Mouse (Mus musculus): ENCODE measurements around the gene 9930104L06Rik.

Gene 9930104L06Rik

GRCm38 (mm10) chr4:124960940-124961339 is 24.1 kb downstream of the 9930104L06Rik start:
- DNase-seq (ENCODE audit: low spot score in 2 of 2) = no peak

DNA sequence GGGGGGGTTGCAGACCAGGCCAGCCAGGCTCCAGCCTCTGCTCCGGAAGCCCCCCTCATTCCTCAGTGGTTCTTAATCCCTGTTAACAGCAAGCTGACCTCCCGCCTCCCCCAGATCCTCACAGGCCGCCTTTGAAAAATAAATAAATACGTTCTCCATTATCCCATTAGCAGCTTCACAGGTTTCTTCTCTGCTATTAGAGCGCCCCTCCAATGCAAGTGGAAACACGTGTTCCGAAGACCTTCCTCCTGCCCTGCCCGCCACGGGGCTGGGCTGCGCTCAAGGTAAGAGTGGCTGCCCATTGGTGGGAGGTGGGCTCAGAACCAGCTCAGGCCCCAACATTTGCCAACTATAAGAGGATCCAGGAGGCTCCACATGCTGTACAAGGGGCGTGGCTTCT is 25.7 kb downstream of the 9930104L06Rik start:
- DNase-seq (ENCODE audit: low spot score in 2 of 2) = no peak

GRCm38 (mm10) chr4:124964912-124965599 is 28.2 kb downstream of the 9930104L06Rik start:
- DNase-seq (ENCODE audit: low spot score in 2 of 2) = no peak

DNA sequence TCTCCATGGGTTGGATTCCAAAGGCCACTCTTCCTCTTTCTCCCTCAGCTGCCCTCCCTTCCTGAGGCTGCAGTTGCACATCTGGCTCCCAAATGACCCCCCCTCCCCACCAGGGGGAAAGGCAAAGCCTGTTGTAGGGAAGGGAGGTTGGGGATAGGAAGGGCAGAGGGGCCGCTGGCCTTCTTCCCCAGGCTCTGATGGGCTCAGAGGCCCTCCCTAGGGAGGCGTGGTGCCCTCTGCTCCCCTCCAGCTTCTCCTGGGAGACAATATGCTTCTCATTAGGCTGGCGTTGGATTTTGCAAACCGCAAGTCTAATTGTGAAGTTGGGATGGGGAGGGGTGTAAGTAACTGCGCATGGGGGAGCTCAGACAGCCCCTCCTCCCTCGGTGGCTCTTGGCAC is 31.9 kb downstream of the 9930104L06Rik start:
- no peak for DNase-seq (ENCODE audit: low spot score in 2 of 2)

DNA sequence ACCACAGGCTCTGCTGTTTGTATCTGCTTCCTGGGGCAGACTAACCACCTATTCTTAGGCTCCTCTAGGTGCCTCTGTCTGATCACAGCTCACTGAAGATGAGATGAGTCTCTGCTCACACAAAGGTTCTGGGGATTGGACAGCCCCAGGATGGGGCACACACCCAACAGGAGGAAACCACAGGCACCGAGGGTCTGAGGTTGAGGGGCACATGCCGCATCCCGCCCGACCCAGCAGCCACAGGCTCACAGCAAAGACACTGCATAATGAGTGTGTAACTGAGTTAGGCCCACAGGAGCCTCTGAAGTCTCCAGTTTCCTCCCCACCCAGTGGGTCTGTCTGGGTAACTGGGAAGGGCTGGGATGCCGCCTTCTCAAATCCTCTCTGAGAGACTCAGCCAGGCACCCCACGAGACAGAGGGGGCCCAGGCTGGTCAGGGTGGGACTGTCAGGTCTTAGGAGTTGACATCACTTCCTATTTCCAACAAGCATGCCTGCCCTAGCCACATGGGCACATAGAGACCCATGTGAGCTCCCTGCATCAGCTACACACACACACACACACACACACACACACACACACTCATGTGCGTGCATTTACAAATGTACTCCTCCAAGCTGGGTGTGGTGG is 32.5 kb downstream of the 9930104L06Rik start:
- no peak for DNase-seq (ENCODE audit: low spot score in 2 of 2)

GRCm38 (mm10) chr4:124970194-124970593 is 33.3 kb downstream of the 9930104L06Rik start:
- no peak for DNase-seq (ENCODE audit: low spot score in 2 of 2)

GRCm38 (mm10) chr4:124970677-124971076 is 33.8 kb downstream of the 9930104L06Rik start:
- DNase-seq (ENCODE audit: low spot score in 2 of 2) = no peak

DNA sequence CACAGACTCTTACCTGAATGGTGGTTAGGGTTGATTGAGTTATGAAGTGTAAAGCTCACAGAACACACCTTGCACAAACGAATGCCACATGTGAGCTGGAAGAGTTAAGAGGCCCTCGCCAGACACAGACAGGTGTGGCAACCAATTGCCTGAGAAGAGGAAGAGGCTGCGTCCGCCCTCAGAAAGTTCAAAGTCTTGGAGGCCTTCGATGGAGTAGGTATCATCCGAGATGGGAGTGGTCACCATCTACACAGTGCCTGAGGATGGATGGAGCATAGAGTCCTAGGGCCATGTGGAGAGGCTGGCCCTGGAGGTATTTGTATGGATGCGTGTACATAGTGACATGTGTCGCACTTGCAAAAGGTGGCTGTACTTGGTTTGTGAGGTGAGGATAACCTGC is 34.2 kb downstream of the 9930104L06Rik start:
- DNase-seq (ENCODE audit: low spot score in 2 of 2) = no peak

DNA sequence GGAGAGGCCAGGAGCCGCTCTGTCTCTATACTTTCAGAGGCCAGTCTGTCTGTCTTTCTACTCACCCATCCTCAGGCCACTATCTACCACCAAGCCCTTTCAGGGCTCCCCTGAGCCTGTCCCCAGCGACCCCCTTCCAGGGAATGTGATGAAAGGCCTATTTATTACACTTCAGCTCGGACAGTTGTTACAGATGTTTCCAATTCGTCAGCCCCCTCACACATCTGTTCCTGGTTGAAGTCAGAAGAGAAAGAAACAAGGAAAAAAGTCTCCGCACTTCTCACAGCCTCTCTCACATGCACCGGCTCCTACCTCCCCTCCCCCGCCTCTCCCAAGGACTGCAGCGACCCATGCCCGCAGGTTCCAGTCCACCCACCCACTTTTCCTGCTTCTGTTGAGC is 35.5 kb downstream of the 9930104L06Rik start:
- DNase-seq (ENCODE audit: low spot score in 2 of 2) = no peak

GRCm38 (mm10) chr4:124973296-124973695 is 36.4 kb downstream of the 9930104L06Rik start:
- no peak for DNase-seq (ENCODE audit: low spot score in 2 of 2)

DNA sequence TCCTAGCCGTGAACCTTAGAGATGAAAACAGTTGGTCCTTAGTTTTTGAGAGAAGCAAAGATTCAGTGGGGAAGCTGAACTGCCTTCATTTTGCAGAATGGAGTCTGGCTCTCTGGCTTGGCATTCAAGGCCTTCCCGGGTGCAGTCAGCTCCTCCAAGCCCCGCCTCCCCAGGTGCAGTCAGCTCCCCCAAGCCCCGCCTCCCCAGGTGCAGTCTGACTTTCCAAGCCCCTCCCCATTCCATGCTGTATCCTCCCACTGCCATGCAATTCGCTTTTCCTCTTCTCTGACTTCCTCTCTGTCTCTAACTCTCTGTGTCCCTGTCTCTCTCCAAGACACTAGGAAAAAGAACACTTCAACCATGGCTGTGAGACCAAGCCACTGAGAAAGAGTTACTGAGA is 41.4 kb downstream of the 9930104L06Rik start:
- DNase-seq (ENCODE audit: low spot score in 2 of 2) = no peak

DNA sequence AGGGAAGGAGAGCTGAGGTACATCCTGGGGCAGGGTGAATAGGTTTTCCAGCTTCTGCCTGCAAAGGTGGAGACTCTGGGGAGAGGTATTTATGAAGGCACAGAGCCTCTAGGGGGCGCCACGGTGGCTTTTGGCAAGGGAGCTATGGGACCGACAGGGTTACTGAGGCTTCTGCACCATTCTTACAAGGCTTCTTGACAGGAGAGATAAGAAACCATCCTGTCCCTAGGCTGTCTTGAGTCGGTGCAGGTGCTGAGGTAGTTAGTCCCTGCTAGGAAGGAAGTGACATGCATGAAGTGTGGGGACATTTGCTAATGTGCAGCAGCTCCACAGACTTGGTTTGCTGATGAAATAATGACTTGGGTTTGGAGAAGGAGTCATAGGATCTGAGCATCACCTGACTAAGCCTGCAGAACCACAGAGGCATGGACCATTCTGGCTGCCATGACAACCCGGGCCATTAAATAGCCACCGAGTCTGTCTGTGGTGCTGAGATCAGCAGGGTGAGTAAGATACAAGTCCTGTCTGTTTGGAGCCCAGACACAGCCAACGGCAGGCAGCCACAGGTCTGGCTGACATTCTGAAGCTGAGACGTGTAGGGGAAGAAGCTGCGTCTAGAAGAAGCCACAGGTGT is 47.2 kb downstream of the 9930104L06Rik start:
- DNase-seq (ENCODE audit: low spot score in 2 of 2) = no peak

DNA sequence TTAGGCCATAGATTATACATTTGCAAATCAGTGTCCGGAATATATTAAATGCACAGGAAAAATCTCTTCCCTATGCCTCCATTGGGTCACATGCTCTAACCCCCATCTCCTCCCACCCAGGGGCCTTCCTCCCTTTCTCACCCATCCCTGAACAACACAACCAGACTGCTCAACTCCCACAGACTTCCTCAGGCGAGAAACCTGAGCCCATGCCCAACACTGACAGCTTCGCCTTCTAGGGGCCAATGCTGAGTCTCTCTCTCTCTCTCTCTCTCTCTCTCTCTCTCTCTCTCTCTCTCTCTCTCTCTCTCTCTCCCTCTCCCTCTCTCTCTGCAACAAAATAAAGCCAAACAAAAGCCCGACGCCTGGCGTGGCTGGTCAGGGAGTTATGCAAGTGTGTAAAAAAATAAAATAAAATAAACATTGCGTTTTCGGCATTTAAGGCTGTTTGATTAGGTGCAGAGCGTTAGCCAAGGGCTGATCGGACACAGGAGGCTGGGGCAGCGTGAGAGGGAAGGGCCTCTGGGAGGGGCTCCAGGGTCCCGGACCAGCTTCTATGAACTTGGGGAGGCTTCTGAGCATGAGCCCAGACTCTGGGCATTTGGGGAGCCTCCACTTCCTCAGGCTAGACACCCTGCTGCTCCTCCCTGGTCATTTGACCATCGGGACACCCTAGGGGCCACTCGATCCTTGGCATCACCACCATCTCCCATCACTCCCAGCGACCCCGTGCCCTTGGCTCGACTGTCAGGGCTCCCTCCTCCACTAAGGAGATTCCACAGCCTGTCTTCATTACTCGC is 48.2 kb downstream of the 9930104L06Rik start:
- no peak for DNase-seq (ENCODE audit: low spot score in 2 of 2)

DNA sequence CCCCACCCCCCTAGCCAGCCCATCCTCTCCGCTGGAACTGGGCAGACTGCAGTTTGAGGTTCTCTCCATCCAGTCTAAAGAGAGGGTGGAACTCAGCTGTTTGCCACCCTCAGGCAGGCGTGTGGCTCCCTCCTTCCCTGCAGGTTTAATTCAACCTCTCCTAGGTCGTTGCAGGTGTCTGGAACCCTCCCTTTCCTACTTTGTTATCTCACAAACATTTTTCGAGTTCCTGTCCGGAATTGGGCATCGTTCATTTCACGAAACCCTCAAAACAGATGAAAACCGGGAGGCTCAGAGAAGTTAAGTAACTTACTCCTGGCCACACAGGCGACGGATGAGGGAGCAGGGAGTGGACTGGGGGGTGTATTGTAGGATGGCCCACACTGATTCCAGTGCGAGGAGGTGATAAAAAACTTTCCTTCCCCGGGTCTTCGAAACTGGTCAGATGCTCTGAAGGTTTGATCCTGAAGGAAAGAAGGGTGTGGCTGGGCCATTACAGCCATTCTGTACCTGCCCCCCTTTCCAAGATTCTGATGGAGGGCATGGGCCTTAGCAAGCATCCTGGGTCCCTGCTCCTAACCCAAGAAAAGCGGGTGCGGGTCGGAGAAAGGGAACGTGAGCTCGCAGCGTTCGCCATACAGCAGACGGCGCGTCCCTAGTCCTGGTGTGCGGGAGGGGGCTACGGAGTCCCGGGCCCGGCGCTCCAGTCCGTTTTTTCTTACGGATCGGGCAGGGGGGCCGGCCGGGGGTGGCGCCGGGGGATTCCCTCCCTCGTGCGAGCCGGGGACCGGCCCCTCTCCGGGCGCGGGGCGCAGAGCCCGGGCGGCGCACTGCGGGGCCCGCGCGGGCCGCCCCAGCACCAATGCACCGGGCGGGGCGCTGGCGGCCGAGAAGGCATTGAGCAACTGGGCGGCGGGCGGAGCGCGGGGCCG is 49.1 kb downstream of the 9930104L06Rik start, which contains the start of gene Rspo1:
TSS of gene Rspo1 (plus strand) at position 760 of the 932 bp plus-strand sequence.
- DNase-seq (ENCODE audit: low spot score in 2 of 2) = no peak

DNA sequence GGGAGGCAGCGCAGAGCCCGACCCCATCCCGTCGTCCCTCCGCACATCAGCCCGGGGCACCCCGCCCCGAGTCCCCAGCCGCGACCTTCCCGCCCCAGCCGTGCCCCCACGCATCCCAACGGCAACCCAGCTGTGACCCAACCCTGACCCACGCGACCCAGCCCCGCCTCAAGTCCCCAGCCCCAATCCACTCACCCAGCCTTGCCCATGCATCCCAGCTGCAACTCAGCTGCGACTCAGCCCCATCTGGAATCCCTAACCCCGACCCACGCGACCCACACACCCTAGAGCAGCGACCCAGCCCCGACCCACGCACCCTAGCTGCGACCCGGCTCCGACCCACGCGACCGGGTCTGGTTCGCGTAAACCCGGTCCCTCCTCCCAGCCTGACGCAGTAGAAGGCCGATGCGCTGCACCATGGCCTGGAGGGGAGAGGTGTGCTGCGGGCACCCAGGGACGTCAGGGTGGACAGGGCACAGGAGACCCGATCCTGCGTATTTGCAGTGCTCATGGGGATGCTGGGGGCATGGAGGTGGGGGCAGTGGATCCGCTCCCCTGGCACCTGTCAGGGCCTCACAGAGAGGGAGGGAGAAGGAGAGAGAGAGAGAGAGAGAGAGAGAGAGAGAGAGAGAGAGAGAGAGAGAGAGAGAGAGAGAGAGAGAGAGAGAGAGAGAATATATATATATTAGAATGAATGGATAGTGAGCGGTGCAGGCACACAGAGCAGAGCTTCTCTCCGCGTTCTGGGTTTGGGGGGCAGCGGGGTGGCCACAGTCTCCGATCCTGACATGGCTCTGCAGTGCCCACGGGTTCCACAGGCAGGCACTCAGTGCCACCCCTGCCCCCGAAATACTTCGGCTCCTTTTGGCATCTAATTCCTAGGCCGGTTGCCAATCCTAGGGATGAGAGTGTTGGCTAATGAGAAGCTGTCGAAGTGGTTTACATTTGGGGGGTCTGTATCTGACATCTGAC is 50.2 kb downstream of the 9930104L06Rik start:
- no peak for DNase-seq (ENCODE audit: low spot score in 2 of 2)

GRCm38 (mm10) chr4:124987711-124988097 is 50.9 kb downstream of the 9930104L06Rik start:
- no peak for DNase-seq (ENCODE audit: low spot score in 2 of 2)

GRCm38 (mm10) chr4:124988382-124988781 is 51.5 kb downstream of the 9930104L06Rik start:
- no peak for DNase-seq (ENCODE audit: low spot score in 2 of 2)

- no peak for DNase-seq (ENCODE audit: low spot score in 2 of 2)
Measured at GRCm38 (mm10) chr4:124989787-124990253, 53.0 kb downstream of the 9930104L06Rik start.

DNA sequence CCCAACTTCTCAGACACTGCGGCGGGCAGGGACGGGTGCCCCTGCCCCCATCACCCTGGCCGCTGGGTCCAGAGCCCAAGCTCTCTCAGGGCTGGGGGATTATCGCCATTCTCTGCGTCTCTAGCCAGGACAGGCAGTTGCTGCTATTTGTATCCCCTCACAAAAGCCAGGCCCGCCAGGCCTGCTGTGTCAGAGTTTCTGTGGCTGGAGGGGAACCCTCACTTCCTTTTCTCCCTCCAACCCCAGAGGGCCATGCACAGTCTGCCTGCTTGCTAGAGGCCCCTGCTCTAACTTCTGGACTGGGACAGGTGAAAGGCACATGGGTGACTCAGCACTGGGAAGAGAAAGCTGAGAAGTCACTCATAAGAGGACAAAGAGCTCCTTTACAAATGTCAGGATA is 53.5 kb downstream of the 9930104L06Rik start:
- DNase-seq (ENCODE audit: low spot score in 2 of 2) = no peak

All from natural killer cell, adult 2 months (primary cell).